Mouse (Mus musculus) ES-E14 (cell line): Measurements from ENCODE around the gene Rnf186.

Experiments used
- CHD2 ChIP-seq: IDR thresholded peaks from 2 replicates; pipeline ENCODE4 v1.6.1; 2014; ENCODE audit warnings: mild to moderate bottlenecking, low read depth, low read length, inconsistent platforms
- HCFC1 ChIP-seq: IDR thresholded peaks from 2 replicates; pipeline ENCODE4 v1.6.1; 2012; ENCODE audit warnings: low read length, inconsistent platforms, borderline replicate concordance; ENCODE audit not compliant: insufficient read depth
- MAFK ChIP-seq: IDR thresholded peaks from 2 replicates; pipeline ENCODE4 v1.6.1; 2014; ENCODE audit warnings: mild to moderate bottlenecking, low read depth, low read length, inconsistent platforms; ENCODE audit not compliant: insufficient read depth
- ZC3H11A ChIP-seq: IDR thresholded peaks from 2 replicates; pipeline ENCODE4 v1.6.1; 2012; ENCODE audit warnings: low read depth, mild to moderate bottlenecking, inconsistent platforms, low read length, borderline replicate concordance
- ZNF384 ChIP-seq: IDR thresholded peaks from 2 replicates; pipeline ENCODE4 v1.6.1; 2012; ENCODE audit warnings: low read depth, low read length, inconsistent platforms

GRCm38 (mm10) chr4:139001433-139001832, 34.5 kb downstream of the Rnf186 start:
- TF ChIP-seq CHD2 (no peak), ZNF384 (no peak), MAFK (no peak), HCFC1 (no peak), ZC3H11A (no peak)
